Mouse (Mus musculus): ENCODE results near the gene Frmpd4. TPM values are rescaled to one million over a fixed set of nuclear protein-coding genes. Genes with fewer than 3 reads are reported as not detected.

The Frmpd4 gene
- polyA plus RNA-seq, 1 experiment from 2014 or later = 0.25 TPM

- Histone ChIP-seq H3K36me3 (ENCODE audit: control insufficient read depth, insufficient read depth, low read length) (no peaks in the 10 kb centered on the region), H3K4me3 (ENCODE audit: low read depth, low read length) (no peak overlapping the region), H3K4me2 (no peak overlapping the region), H3K4me1 (ENCODE audit: control insufficient read depth, insufficient read depth, low read length) (no peaks in the 10 kb centered on the region), H3K27ac (ENCODE audit: low read depth, low read length) (no peak overlapping the region), H3K9me3 (ENCODE audit: control insufficient read depth, low read length) (no peaks in the 10 kb centered on the region), H3K27me3 (ENCODE audit: control insufficient read depth, insufficient read depth, low read length) (0 out of 2 replicates have a peak, but pooled peaks cover 2% of the 10 kb centered on the region), H3K9ac (ENCODE audit: low read length) (no peak overlapping the region)
- no peak for ATAC-seq (ENCODE audit: low FRiP score)
- no peak for DNase-seq (ENCODE audit: low spot score, missing footprints)
Observed at GRCm38 (mm10) chrX:167828456-167828855, 748.6 kb downstream of the Frmpd4 start.

- H3K27me3 ChIP-seq (ENCODE audit: control insufficient read depth, insufficient read depth, low read length) = peaks cover 15% of the 10 kb centered on the region
- ATAC-seq (ENCODE audit: low FRiP score) (no peak), DNase-seq (ENCODE audit: low spot score, missing footprints) (no peak)
- H3K27ac ChIP-seq (ENCODE audit: low read depth, low read length) = no peak overlapping the region
- no peak overlapping the region for H3K4me2 ChIP-seq
- H3K4me3 ChIP-seq (ENCODE audit: low read depth, low read length) = no peak overlapping the region
- no peaks in the 10 kb centered on the region for H3K9me3 ChIP-seq (ENCODE audit: control insufficient read depth, low read length)
- H3K4me1 ChIP-seq (ENCODE audit: control insufficient read depth, insufficient read depth, low read length) = no peaks in the 10 kb centered on the region
- whole genome bisulfite sequencing = 48% methylated on average over 4 of the region's 4 CpGs
- H3K36me3 ChIP-seq (ENCODE audit: control insufficient read depth, insufficient read depth, low read length) = no peaks in the 10 kb centered on the region
- H3K9ac ChIP-seq (ENCODE audit: low read length) = no peak overlapping the region
Observed at GRCm38 (mm10) chrX:167817363-167817762, 759.7 kb downstream of the Frmpd4 start.

- peaks cover 10% of the 10 kb centered on the region for H3K27me3 ChIP-seq (ENCODE audit: control insufficient read depth, insufficient read depth, low read length)
- no peak overlapping the region for H3K27ac ChIP-seq (ENCODE audit: low read depth, low read length)
- ATAC-seq (ENCODE audit: low FRiP score) (no peak), DNase-seq (ENCODE audit: low spot score, missing footprints) (no peak)
- no peaks in the 10 kb centered on the region for H3K4me1 ChIP-seq (ENCODE audit: control insufficient read depth, insufficient read depth, low read length)
- no peak overlapping the region for H3K4me3 ChIP-seq (ENCODE audit: low read depth, low read length)
- no peaks in the 10 kb centered on the region for H3K36me3 ChIP-seq (ENCODE audit: control insufficient read depth, insufficient read depth, low read length)
- H3K4me2 ChIP-seq = no peak overlapping the region
- H3K9me3 ChIP-seq (ENCODE audit: control insufficient read depth, low read length) = no peaks in the 10 kb centered on the region
- WGBS = 72% methylated on average over 2 of the region's 2 CpGs
- H3K9ac ChIP-seq (ENCODE audit: low read length) = no peak overlapping the region
Observed at GRCm38 (mm10) chrX:167810120-167810519, 766.9 kb downstream of the Frmpd4 start.

- Histone ChIP-seq H3K4me2 (no peak overlapping the region), H3K4me1 (ENCODE audit: control insufficient read depth, insufficient read depth, low read length) (no peaks in the 10 kb centered on the region), H3K9ac (ENCODE audit: low read length) (no peak overlapping the region), H3K9me3 (ENCODE audit: control insufficient read depth, low read length) (no peaks in the 10 kb centered on the region), H3K27ac (ENCODE audit: low read depth, low read length) (no peak overlapping the region), H3K4me3 (ENCODE audit: low read depth, low read length) (no peak overlapping the region), H3K36me3 (ENCODE audit: control insufficient read depth, insufficient read depth, low read length) (no peaks in the 10 kb centered on the region), H3K27me3 (ENCODE audit: control insufficient read depth, insufficient read depth, low read length) (peaks cover 10% of the 10 kb centered on the region)
- 90% methylated on average over 5 of the region's 5 CpGs for WGBS
- ATAC-seq (ENCODE audit: low FRiP score) (no peak), DNase-seq (ENCODE audit: low spot score, missing footprints) (no peak)
Observed at GRCm38 (mm10) chrX:167808572-167808971, 768.5 kb downstream of the Frmpd4 start.

GRCm38 (mm10) chrX:167788737-167789136 is 788.3 kb downstream of the Frmpd4 start:
- ATAC-seq (ENCODE audit: low FRiP score) (no peak), DNase-seq (ENCODE audit: low spot score, missing footprints) (no peak)
- peaks cover 4% of the 10 kb centered on the region for H3K27me3 ChIP-seq (ENCODE audit: control insufficient read depth, insufficient read depth, low read length)
- no peak overlapping the region for H3K4me2 ChIP-seq
- 89% methylated on average over 2 of the region's 2 CpGs for WGBS
- no peaks in the 10 kb centered on the region for H3K9me3 ChIP-seq (ENCODE audit: control insufficient read depth, low read length)
- no peak overlapping the region for H3K9ac ChIP-seq (ENCODE audit: low read length)
- H3K4me1 ChIP-seq (ENCODE audit: control insufficient read depth, insufficient read depth, low read length) = no peaks in the 10 kb centered on the region
- H3K27ac ChIP-seq (ENCODE audit: low read depth, low read length) = no peak overlapping the region
- H3K4me3 ChIP-seq (ENCODE audit: low read depth, low read length) = no peak overlapping the region
- no peaks in the 10 kb centered on the region for H3K36me3 ChIP-seq (ENCODE audit: control insufficient read depth, insufficient read depth, low read length)

GRCm38 (mm10) chrX:167783526-167783925 is 793.5 kb downstream of the Frmpd4 start:
- no peak overlapping the region for H3K27ac ChIP-seq (ENCODE audit: low read depth, low read length)
- H3K36me3 ChIP-seq (ENCODE audit: control insufficient read depth, insufficient read depth, low read length) = no peaks in the 10 kb centered on the region
- peaks cover 4% of the 10 kb centered on the region for H3K27me3 ChIP-seq (ENCODE audit: control insufficient read depth, insufficient read depth, low read length)
- no peak for DNase-seq (ENCODE audit: low spot score, missing footprints)
- no peak overlapping the region for H3K9ac ChIP-seq (ENCODE audit: low read length)
- no peak overlapping the region for H3K4me2 ChIP-seq
- no peak for ATAC-seq (ENCODE audit: low FRiP score)
- no peak overlapping the region for H3K4me3 ChIP-seq (ENCODE audit: low read depth, low read length)
- no peaks in the 10 kb centered on the region for H3K4me1 ChIP-seq (ENCODE audit: control insufficient read depth, insufficient read depth, low read length)
- no peaks in the 10 kb centered on the region for H3K9me3 ChIP-seq (ENCODE audit: control insufficient read depth, low read length)

GRCm38 (mm10) chrX:167719564-167719981 is 857.5 kb downstream of the Frmpd4 start:
- H3K4me1 ChIP-seq (ENCODE audit: control insufficient read depth, insufficient read depth, low read length) = no peaks in the 10 kb centered on the region
- no peak overlapping the region for H3K27ac ChIP-seq (ENCODE audit: low read depth, low read length)
- no peak overlapping the region for H3K4me3 ChIP-seq (ENCODE audit: low read depth, low read length)
- ATAC-seq (ENCODE audit: low FRiP score) = no peak; the same call in 1 of the 2 replicates
- no peak for DNase-seq (ENCODE audit: low spot score, missing footprints)
- H3K36me3 ChIP-seq (ENCODE audit: control insufficient read depth, insufficient read depth, low read length) = no peaks in the 10 kb centered on the region
- peaks cover 24% of the 10 kb centered on the region for H3K27me3 ChIP-seq (ENCODE audit: control insufficient read depth, insufficient read depth, low read length)
- 79% methylated on average over 3 of the region's 3 CpGs for WGBS
- H3K4me2 ChIP-seq = no peak overlapping the region
- no peak overlapping the region for H3K9ac ChIP-seq (ENCODE audit: low read length)
- no peaks in the 10 kb centered on the region for H3K9me3 ChIP-seq (ENCODE audit: control insufficient read depth, low read length)

GRCm38 (mm10) chrX:167719092-167719491 is 857.9 kb downstream of the Frmpd4 start:
- no peak overlapping the region for H3K27ac ChIP-seq (ENCODE audit: low read depth, low read length)
- 48% methylated on average over 1 of the region's 1 CpGs for WGBS
- no peak overlapping the region for H3K4me3 ChIP-seq (ENCODE audit: low read depth, low read length)
- H3K4me2 ChIP-seq = no peak overlapping the region
- DNase-seq (ENCODE audit: low spot score, missing footprints) = no peak
- no peak; the same call in 1 of the 2 replicates for ATAC-seq (ENCODE audit: low FRiP score)
- H3K9me3 ChIP-seq (ENCODE audit: control insufficient read depth, low read length) = no peaks in the 10 kb centered on the region
- no peaks in the 10 kb centered on the region for H3K36me3 ChIP-seq (ENCODE audit: control insufficient read depth, insufficient read depth, low read length)
- H3K4me1 ChIP-seq (ENCODE audit: control insufficient read depth, insufficient read depth, low read length) = no peaks in the 10 kb centered on the region
- H3K9ac ChIP-seq (ENCODE audit: low read length) = no peak overlapping the region
- peaks cover 27% of the 10 kb centered on the region for H3K27me3 ChIP-seq (ENCODE audit: control insufficient read depth, insufficient read depth, low read length)

GRCm38 (mm10) chrX:167654806-167655495 is 922.1 kb downstream of the Frmpd4 start:
- H3K27me3 ChIP-seq (ENCODE audit: control insufficient read depth, insufficient read depth, low read length) = peaks cover 16% of the 10 kb centered on the region
- H3K9me3 ChIP-seq (ENCODE audit: control insufficient read depth, low read length) = no peaks in the 10 kb centered on the region
- H3K4me3 ChIP-seq (ENCODE audit: low read depth, low read length) = no peak overlapping the region
- 0 out of 2 replicates have a peak overlapping the region, but pooled peaks have one; percentile 44 for H3K27ac ChIP-seq (ENCODE audit: low read depth, low read length)
- WGBS = 36% methylated on average over 5 of the region's 5 CpGs
- no peak overlapping the region for H3K9ac ChIP-seq (ENCODE audit: low read length)
- H3K36me3 ChIP-seq (ENCODE audit: control insufficient read depth, insufficient read depth, low read length) = no peaks in the 10 kb centered on the region
- ATAC-seq (ENCODE audit: low FRiP score) = peak; percentile 81
- H3K4me2 ChIP-seq = no peak overlapping the region
- no peaks in the 10 kb centered on the region for H3K4me1 ChIP-seq (ENCODE audit: control insufficient read depth, insufficient read depth, low read length)
- DNase-seq (ENCODE audit: low spot score, missing footprints) = no peak

All from midbrain, embryonic 11.5 days (tissue).